Mouse (Mus musculus) ES-Bruce4 (cell line): ENCODE results near the gene Polr2e.

Experiments used
- CTCF ChIP-seq: IDR thresholded peaks from one replicate; pipeline ENCODE4 v1.8.1; 2011; ENCODE audit warnings: low read depth, low read length
- EP300 ChIP-seq: IDR thresholded peaks from 2 replicates; pipeline ENCODE4 v1.6.1; 2011; ENCODE audit warnings: low read depth, low read length; ENCODE audit not compliant: insufficient read depth

DNA sequence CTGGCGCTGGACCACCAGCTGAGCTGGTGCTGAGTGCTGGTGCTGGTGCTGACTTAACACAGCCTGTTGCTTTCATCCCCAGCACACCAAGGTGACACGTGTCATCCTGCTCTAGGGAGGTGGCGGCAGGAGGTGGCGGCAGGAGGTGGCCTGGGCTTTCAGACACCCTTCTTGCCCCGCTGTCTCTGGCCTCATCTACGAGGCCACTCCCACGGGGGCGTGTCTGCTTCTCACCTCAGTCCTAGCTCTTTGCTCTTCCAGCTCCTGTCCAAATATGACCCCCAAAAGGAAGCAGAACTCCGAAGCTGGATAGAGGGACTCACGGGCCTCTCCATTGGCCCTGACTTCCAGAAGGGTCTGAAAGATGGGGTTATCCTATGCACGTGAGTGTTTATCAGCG is 48.5 kb downstream of the Polr2e start:
- TF ChIP-seq CTCF = no peak
- TF ChIP-seq EP300 = no peak
